Mouse (Mus musculus) megakaryocyte, embryonic 14.5 days (primary cell): ENCODE results near the gene Tead1.

Experiments used
- FLI1 ChIP-seq: IDR thresholded peaks from 2 replicates; pipeline ENCODE4 v1.6.1; 2012; ENCODE audit warnings: low read length, inconsistent platforms, mixed read lengths
- GATA1 ChIP-seq: IDR thresholded peaks from 3 replicates; pipeline ENCODE4 v1.6.1; 2012; ENCODE audit warnings: mixed read lengths, low read length, inconsistent platforms, borderline replicate concordance

- no peak for TF ChIP-seq GATA1
- TF ChIP-seq FLI1, result no peak
Observed at GRCm38 (mm10) chr7:112813731-112814306, 134.7 kb downstream of the Tead1 start.
